Mouse (Mus musculus): ENCODE data around the gene Spock2.
A peak's percentile ranks its signal among the peaks of the same experiment; 100 is the strongest.
"Not testable (repeated sequence)": the region's sequence is repeated elsewhere in the genome, so short reads cannot be mapped to it uniquely, and the experiment has no call there.

Gene Spock2

DNA sequence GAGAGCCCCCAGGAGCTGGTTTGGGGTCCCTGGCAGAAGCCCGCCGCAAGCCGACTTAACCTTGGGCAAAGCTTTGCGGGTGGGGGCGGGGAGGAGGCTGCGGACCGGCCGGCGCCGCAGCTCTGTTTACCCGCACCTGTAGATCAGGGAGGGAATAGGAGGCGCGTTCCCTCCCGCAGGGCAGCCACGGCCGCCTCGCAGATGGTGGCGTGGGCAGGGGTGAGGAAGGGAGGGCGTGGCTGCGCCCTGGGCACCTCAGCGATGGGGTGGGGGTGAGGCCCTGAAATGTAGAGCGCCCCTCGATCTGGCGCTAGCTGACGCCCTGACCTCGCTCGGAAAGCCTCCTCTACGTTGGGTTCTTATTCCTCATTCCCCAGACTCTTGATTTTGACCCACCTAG lies 1.4 kb downstream of the Spock2 start:
- no peak for DNase-seq (ENCODE audit: low spot score in 2 of 2)

DNA sequence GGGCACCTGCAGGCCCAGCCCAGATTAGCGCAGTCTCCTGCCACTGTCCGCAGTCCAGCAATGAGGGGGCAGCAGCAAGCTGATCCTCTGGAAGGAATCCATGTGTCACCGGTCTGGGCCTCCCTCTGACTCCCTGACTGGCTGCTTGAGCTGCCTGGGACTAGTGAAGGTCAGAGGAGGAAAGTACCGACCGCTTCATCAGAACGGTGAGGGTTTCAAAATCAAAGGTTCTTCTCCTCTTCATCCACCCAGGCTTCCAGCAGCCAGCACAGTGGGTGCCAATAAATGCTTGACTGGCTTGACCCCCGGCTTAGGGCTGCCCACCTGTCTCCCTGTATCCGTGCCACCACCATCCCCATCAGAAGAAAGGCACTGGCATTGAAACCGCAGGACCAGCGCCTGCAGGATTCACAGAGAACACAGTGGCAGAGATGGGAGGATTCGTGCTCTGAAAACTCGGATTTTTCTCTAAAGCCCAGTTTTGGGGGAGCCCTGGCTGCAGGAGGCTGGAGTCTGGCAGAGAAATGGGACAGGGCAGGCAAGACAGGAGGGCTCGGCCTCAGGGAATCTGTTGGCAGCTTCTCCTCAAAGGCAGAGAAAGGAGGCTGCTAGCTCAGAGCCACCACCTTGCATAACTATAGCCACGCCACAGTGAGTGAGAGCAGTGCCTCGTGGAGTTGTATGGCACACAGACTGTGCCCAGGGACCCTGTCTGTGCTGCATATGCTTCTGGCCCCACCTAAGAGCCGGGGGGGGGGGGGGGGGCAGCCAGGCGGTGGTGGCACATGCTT lies 2.5 kb downstream of the Spock2 start:
- DNase-seq (ENCODE audit: low spot score in 2 of 2) = no peak

- DNase-seq (ENCODE audit: low spot score in 2 of 2) = no peak
These were observed 3.3 kb downstream of the Spock2 start for GRCm38 (mm10) chr10:60109336-60109735.

DNA sequence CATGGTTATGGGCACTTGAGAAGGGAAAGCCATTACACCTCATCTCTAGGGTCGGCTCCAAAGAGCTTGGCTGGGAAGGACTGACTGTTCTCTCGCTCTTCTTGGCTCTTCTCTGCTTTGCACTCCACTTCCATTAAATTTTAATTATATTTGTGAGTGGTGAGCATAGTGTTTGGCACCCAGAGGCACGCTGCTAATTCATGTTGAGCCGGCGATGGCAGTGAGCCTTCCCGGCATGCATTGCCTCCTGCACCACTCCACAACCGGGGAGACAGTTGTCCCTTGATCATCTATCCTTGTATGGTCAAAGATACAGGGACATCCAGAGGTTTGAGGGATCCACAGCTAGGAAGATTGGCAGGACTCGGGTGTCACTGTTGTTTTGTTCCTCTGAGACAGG lies 4.0 kb downstream of the Spock2 start:
- DNase-seq (ENCODE audit: low spot score in 2 of 2) = no peak

DNA sequence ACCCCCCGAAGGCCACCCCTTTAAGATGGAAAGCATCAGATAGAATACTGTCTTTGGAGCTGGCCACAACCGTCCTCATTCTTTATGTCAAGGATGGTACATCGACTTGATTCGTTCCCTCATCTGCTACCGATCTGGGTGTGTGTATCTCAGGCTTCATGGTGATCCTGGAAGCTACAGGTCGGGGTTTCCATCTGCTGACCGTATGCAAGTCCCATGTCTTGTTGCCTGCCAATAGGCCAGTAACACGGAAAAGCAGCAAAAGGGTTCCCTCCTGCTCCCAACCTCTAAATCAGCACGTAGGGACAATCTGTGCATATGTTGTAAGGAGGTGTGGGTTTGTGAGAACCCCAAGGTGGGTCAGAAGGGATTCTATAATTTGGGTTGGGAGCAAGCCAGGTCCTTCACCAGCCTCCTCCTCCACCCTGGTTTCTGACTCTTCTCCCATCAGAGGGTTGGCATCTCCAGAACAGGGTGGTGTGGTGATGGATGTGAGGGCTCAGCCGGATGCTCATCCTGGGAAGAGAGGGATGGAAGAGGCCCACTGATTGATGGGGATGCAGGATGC lies 5.0 kb downstream of the Spock2 start:
- DNase-seq (ENCODE audit: low spot score in 2 of 2) = no peak

DNA sequence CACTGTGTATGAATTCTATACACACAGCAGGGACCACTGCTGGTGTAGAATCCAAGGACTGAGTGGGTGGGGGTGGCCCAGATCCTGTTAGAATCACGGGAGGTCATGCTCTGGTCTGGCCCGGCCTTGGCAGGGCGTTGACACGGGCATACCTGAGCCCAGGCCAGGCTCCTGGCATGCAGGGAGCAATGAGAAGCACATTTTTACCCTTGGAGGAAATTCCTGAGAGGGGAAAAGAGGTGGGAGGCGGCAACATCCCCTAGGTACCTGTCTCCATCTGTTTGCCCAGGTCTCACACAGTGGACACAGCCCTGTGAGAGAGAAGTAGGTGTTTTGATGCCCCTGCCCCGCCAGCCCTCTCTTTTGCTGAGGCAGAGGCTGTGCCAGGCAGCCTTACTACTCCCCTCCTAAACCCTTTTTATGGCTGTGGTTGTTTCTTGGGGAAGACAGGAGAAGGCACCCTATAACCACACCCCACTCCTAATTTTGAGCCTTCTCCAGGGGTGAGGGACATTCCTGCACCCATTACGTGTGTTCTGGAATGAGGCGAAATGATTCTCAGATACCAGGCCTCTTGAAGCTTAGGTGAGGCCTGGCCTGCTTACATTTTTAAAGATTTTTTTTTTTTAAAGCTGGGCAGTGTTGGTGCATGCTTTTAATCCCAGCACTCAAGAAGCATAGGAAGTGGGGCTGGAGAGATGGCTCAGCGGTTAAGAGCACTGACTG lies 8.1 kb downstream of the Spock2 start:
- DNase-seq (ENCODE audit: low spot score in 2 of 2) = no peak

DNA sequence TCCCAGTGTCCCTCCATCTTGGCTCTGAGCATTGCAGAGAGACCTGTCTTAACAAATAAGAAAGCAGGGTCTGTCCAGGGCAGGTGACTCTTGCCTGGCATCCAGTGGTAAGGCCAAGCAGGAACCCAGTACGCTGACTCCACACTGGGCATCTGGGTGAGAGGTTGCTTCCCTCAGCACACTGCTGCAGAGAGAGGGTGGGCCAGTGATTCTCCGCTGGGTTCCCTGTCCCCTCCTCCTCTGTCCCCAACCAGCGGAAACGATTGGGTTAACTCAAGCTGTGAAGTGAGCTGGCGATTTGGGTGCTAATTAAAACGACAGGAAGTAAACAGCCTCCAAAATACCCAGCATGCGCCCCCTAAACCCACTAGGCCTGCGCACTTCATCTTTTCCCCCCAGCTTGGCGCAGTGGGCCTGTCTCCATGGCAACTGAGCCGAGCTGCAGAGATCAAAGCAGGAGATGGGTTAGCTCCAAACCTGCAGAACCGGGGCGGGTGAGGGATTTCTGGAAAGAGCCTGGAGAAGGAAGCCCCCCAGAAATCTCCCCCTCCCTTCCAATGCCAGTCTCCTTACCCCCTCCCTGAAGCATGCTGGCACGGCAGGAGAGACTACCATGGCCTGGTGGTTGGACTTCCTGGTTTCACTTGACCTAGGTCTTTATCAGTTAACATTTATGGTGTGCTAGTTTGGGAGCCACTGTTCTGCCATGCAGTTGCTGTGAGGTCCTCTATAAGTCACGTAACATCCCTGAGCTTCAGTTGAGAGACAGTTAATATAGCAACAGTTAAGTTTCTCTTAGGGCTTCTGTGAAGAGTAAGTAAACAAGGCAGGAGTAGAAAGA lies 9.5 kb downstream of the Spock2 start:
- no peak for DNase-seq (ENCODE audit: low spot score in 2 of 2)

DNA sequence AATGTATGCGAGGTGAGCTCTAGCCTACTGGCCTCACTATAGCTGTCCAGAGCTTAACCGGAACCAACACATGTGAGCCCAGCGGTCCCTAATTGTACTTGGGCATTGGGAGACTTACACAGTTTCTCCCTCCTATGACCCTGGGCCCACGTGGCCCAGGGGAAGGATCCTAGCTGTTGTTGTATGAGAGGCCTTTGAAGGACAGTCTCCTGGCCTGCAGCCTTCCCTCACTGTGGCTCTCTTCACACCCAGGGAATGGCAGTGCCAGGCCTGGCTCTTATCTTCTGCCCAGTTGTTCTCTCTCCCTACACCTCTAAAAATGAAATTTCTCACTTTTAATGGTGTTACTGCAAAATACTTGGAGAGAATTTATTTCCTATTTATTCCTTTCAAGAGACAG lies 11.0 kb downstream of the Spock2 start:
- no peak for DNase-seq (ENCODE audit: low spot score in 2 of 2)

- DNase-seq (ENCODE audit: low spot score in 2 of 2) = no peak
These were observed 12.4 kb downstream of the Spock2 start for GRCm38 (mm10) chr10:60118464-60118863.

DNA sequence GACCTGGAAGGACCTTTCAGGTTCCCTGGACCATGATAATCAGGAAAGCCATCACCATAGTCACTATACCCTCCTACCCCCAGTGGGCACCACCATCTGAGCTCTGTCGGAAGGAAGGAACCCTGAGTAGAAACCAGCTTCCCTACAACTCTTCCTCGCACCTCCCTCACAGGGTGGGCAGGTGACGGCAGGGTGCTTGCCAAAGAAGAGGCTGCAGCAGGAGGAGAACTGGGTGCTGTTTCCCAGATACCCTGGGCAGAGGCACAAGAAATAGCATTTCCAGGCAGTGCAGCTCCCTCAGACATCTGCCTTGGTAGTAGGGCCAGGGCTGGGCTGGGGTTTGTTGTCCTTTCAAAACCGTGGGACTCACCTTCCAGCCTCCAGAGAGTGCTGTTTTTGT lies 14.6 kb downstream of the Spock2 start:
- no peak for DNase-seq (ENCODE audit: low spot score in 2 of 2)

GRCm38 (mm10) chr10:60124078-60124477 lies 18.1 kb downstream of the Spock2 start:
- peak; percentile 27 to 75 for DNase-seq (ENCODE audit: low spot score in 2 of 2)

DNA sequence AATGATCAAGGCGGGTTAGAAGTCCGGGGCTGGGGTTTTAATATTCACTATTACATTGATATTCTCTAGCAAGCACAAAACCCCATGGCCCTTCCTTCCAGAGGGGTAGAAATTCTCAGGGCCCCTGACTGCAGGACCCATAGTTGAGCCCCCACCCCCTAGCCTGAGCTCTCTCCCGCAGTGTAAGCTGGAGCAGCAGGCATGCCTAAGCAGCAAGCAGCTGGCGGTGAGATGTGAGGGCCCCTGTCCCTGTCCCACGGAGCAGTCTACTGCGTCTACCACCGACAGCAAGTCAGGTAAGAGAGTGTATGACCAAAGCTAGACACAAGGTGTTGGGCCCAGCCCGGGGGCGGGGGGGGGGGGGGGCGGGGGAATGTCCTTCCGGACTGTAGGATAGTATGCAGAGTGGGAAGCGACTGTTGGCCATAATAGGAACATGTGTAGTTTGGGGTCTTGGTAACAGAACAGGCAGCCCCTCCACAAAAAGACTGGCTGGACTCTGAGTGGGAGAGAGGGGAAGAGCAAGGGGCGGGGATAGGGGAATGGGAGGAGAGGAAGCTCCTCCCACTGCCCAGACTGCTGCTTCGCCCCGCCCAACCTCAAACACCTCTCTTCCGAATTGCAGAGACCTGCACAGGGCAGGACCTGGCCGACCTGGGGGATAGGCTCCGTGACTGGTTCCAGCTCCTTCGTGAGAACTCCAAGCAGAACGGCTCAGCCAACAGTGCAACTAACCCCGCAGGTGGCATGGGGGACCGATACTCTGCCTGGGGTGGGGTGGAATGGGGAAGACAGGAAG lies 19.7 kb downstream of the Spock2 start:
- no peak for DNase-seq (ENCODE audit: low spot score in 2 of 2)

DNA sequence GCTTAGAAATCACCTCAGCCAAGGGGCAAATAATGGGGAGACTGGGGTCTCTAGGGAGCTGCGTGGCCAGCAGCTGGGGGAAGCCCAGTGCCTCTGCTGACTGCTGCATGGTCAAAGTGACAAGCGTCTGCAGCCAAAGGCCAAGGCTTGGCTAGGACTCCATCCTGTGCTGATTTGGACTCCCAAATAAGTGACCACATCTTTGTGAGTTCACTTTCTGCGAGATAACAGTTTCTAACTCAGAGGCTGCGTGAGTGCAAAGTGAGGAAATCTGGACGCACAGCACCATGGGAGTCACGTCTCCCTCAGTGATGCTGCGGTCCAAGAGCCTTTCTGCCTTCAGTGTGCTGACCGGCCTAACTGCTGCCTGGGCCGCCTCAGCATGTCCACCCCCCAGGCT lies 22.3 kb downstream of the Spock2 start:
- DNase-seq (ENCODE audit: low spot score in 2 of 2) = no peak

DNA sequence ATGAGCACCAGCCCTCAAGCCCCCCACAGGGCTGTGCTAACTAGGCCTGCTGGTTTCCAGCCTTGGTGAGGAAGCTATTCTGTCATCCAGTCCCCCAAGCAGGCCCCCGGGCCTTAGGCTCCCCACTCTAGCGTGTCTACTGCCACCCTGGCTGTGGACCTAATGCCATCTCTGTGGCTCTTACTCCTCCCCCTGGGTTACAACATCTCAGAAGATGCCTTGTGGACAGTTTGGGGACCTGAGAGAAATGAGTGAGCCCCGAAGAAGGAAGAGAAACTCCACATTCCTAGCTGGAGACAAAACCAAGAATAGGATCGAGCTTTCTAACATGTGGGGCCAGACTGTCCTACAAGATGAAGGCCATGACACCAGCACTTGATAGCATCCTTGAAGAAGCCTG lies 24.5 kb downstream of the Spock2 start:
- no peak for DNase-seq (ENCODE audit: low spot score in 2 of 2)

DNA sequence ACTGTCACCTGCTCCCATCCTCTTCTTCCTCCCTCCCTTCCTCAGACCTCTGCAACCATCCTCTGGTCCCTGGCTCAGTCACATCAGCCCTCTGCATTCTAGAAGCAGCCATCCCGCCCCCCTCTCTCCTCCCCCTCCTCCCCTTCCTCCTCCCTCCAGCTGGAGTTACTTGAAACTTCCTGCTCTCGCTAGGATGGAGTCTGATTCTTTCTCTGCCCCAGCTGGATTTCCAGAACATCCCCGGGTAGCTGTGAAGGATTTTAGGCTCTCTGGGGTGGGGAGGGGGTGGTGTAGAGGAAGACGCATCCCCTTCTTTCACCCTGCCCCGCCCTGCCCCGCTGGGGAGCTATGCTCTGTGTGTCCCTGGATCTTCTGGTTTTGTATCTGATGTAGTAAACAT lies 27.5 kb downstream of the Spock2 start:
- DNase-seq (ENCODE audit: low spot score in 2 of 2) = no peak

DNA sequence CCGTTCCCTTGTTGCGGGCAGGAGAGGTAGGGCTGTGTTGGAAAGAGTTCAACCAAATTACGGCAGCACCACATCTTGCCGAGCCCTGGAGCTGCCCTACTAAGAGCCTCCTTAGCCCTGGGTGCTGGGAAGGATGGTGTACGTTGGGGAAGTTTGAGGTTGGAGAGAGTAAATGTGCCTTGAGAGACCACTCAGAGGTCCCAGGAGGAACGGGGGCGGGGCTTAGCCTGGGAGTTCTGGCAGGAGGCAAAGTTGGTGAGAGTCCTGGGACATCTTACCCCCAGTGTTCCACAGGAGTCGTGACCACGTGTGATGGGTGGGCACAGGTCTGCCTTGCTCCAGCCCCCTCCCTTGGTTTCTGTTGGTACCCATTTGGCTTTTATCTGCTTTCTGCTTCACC lies 28.2 kb downstream of the Spock2 start:
- DNase-seq (ENCODE audit: low spot score in 2 of 2) = no peak

DNA sequence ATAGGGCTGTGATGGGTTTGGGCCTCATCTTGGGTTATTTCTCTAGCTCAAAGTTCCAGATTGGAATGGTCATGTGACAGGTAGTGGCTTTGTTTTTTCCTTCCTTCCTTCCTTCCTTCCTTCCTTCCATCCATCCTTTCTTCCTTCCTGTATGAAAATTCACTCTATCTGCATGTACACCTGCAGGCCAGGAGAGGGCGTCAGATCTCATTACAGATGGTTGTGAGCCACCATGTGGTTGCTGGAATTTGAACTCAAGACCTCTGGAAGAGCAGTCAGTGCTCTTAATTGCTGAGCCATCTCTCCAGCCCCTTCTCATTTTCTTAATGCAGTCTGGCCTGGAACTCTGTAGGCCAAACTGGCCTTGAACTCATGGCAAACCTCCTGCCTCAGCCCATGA lies 30.0 kb downstream of the Spock2 start:
- not testable (repeated sequence) for DNase-seq (ENCODE audit: low spot score in 2 of 2)

DNA sequence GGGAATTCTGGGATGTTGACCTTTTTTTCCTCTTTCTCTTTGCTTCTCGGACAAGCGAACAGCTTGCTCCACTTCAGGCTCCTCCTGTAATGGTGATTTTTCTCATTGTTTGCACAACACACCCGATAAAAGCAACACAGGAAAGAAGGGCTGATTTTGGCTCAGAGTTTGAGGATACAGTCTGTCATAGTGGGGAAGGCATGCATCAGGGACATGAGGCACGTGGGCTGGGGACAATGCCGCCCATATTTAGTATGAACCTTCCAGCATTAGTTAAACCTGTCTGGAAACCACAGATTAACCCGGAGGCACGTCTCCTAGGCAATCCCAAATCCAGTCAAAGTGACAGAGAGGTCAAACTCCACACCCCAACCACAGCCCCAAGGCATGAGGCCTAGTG lies 30.9 kb downstream of the Spock2 start:
- no peak for DNase-seq (ENCODE audit: low spot score in 2 of 2)

DNA sequence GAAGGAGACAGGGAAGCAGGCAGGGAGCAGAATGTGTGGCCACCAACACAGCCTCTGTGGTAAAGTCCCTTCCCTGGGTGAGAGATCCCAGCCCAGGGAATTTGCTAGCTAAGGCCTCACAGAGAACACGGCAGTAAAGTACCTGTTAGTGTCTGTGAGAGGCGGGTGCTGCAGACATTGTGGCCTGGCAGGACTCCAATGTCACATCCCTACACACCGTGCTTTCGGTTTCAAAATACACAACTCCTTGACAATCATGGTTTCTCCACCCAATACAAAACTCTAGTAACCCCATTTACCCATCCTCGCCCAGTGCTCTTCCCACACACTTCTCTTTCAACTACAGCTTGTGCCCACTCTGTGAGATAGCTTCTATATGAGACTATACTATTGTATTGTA lies 32.7 kb downstream of the Spock2 start:
- no peak for DNase-seq (ENCODE audit: low spot score in 2 of 2)

DNA sequence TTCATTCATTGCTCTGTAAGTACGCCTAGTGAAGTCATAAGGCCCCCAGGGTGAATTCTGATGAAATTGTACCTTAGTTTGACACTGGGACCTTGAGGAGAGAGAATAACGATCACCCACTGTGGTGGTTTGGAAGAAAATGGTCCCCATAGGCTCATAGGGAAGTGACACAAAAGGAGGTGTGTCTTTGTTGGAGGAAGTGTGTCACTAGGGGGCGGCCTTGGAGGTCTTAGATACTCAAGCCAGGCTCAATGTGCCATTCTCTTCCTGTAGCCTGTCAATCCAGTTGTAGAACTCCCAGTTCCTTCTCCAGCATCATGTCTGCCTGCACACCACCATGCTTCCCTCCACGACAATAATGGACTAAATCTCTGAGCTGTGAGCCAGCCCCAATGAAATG lies 34.7 kb downstream of the Spock2 start:
- no peak for DNase-seq (ENCODE audit: low spot score in 2 of 2)

DNA sequence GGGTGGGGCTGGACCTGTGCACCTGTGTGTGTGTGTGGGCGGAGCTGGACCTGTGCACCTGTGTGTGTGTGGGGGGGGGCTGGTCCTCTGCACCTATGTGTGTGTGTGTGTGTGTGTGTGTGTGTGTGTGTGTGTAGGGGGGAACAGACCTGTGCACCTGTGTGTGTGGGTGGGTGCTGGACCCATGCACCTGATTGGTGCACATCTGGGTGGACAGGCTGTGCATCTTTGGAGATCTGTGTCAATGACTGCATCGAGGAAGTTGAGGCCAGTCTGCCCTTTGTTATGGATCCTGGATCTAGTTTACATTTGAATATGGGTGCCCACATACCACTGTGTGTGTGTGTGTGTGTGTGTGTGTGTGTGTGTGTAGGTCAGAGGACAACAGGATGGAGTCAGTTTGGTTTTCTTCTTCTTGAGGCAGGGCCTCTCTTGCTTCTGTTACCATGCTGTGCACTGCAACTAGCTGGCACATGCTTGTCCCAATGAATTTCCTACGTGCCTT lies 35.7 kb downstream of the Spock2 start:
- DNase-seq (ENCODE audit: low spot score in 2 of 2) = no peak

Data from spleen, postnatal 4 days (tissue).